Mouse (Mus musculus) liver, adult 2 months (tissue): ENCODE data around the gene Nccrp1.

Experiments used
- CTCF ChIP-seq: fragments of 200-500 bp; IDR thresholded peaks from 2 replicates; pipeline ENCODE4 v1.5.1; 2011; ENCODE audit warnings: low read depth, low read length, control low read depth
- POLR2A ChIP-seq: fragments of 200-500 bp; IDR thresholded peaks from 2 replicates; pipeline ENCODE4 v1.6.1; 2011; ENCODE audit warnings: low read length, control low read depth; ENCODE audit not compliant: insufficient read depth; ENCODE audit errors: extremely low read depth

GRCm38 (mm10) chr7:28575597-28575996 is 28.5 kb upstream of the Nccrp1 start:
- TF ChIP-seq CTCF (no peak), POLR2A (no peak)
